Mouse (Mus musculus) hindbrain, postnatal 0 days (tissue): ENCODE results near the gene Vps36. TPM values are rescaled to one million over a fixed set of nuclear protein-coding genes. Genes with fewer than 3 reads are reported as not detected.

ENCODE experiments used
- ATAC-seq: fragments of 200-750 bp; cut with Nextera tagmentation; 2 replicates; pipeline ENCODE4 v1.8.0; 2017; ENCODE audit warnings: mild to moderate bottlenecking, moderate TSS enrichment, moderate library complexity
- DNase-seq: peaks from one replicate; pipeline ENCODE4 v3.0.0-alpha.2; 2015; ENCODE audit warnings: low spot score
- H3K27ac ChIP-seq: fragments of 300-500 bp; sonication (generic); 2 replicates; pipeline ENCODE4 v1.5.1; 2014; ENCODE audit warnings: mild to moderate bottlenecking
- H3K27me3 ChIP-seq: fragments of 300-500 bp; sonication (generic); 2 replicates; pipeline ENCODE4 v1.6.1; 2014; ENCODE audit warnings: low read length, mixed read lengths; ENCODE audit not compliant: insufficient read depth
- H3K36me3 ChIP-seq: fragments of 300-500 bp; sonication (generic); 2 replicates; pipeline ENCODE4 v1.6.1; 2014; ENCODE audit warnings: low read length, mixed read lengths; ENCODE audit not compliant: insufficient read depth
- H3K4me1 ChIP-seq: fragments of 300-500 bp; sonication (generic); 2 replicates; pipeline ENCODE4 v1.6.1; 2014; ENCODE audit warnings: antibody characterized with exemption, low read length, mixed read lengths; ENCODE audit not compliant: insufficient read depth
- H3K4me2 ChIP-seq: fragments of 300-500 bp; sonication (generic); 2 replicates; pipeline ENCODE4 v1.6.1; 2014; ENCODE audit warnings: low read depth, mild to moderate bottlenecking, low read length, moderate library complexity, mixed read lengths
- H3K4me3 ChIP-seq: fragments of 300-500 bp; sonication (generic); 2 replicates; pipeline ENCODE4 v1.5.1; 2014; ENCODE audit warnings: low read length
- H3K9ac ChIP-seq: fragments of 300-500 bp; sonication (generic); replicated peaks from 2 replicates; pipeline ENCODE4 v1.6.1; 2014; ENCODE audit warnings: mild to moderate bottlenecking, low read length, moderate library complexity, mixed read lengths
- H3K9me3 ChIP-seq: fragments of 300-500 bp; sonication (generic); 2 replicates; pipeline ENCODE4 v1.6.1; 2016; ENCODE audit warnings: low read length, mixed read lengths
- CTCF ChIP-seq: IDR thresholded peaks from 2 replicates; pipeline ENCODE4 v1.5.1; 2016; ENCODE audit warnings: antibody characterized with exemption, control low read depth, low read depth
- WGBS: fragments of 180-500 bp; shearing (Covaris S2); extraction: QIAGEN DNeasy Blood & Tissue Kit; methylation state at CpG from one replicate; pipeline ENCODE4 v1.1.7; 2014; 5-methylcytosine and 5-hydroxymethylcytosine counted together
- polyA plus RNA-seq: library from polyadenylated mRNA; unstranded; fragments of >200 nt; fragmentation: Nextera tagmentation; extraction: Ambion mirVana; gene quantifications from 2 replicates; pipeline ENCODE4 v1.2.1, GENCODE M21; 2015
- total RNA-seq: library from RNA; depleted of rRNA; stranded (reverse); fragments of >200 nt; gene quantifications from 2 replicates; pipeline ENCODE4 v1.2.3, GENCODE M21; 2014

Vps36 gene
- total and polyA plus RNA-seq, 2 experiments from 2014 or later, result 29.9 to 40.3 TPM

DNA sequence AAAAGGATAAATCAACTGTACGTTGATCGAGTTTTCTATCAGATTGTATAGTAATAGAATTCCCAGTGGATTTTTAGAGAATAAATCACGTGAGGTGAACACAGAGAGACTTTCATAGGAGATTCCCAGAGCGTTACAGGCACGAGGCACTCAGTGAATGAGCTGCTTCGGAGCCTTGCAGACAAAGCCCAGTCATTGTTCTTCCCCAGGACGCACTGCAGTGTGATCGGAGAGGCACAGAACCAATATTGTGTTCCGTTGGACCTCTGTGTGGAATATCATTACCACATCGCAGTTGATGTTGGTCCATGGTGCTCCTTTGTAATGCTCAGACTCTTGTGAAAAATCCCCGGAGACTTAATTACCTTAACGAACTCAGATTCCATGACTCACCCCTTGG lies 55.3 kb downstream of the Vps36 start:
- H3K9ac ChIP-seq, result no peak overlapping the region
- no peak overlapping the region for H3K4me2 ChIP-seq
- 64% methylated on average over 12 of the region's 12 CpGs for WGBS
- DNase-seq (no peak), ATAC-seq (no peak)
- no peak overlapping the region for H3K4me3 ChIP-seq
- no peaks in the 10 kb centered on the region for H3K36me3 ChIP-seq
- H3K4me1 ChIP-seq, result no peaks in the 10 kb centered on the region
- no peaks in the 10 kb centered on the region for H3K27me3 ChIP-seq
- H3K9me3 ChIP-seq, result no peaks in the 10 kb centered on the region
- H3K27ac ChIP-seq, result no peak overlapping the region
- no peak for TF ChIP-seq CTCF

GRCm38 (mm10) chr8:22249080-22249479 lies 56.5 kb downstream of the Vps36 start:
- no peak overlapping the region for H3K4me2 ChIP-seq
- H3K4me3 ChIP-seq, result no peak overlapping the region
- no peak for ATAC-seq
- H3K4me1 ChIP-seq, result no peaks in the 10 kb centered on the region
- WGBS, result 85% methylated on average over 9 of the region's 9 CpGs
- DNase-seq, result no peak
- no peak overlapping the region for H3K9ac ChIP-seq
- no peaks in the 10 kb centered on the region for H3K36me3 ChIP-seq
- H3K9me3 ChIP-seq, result no peaks in the 10 kb centered on the region
- H3K27ac ChIP-seq, result no peak overlapping the region
- no peak for TF ChIP-seq CTCF
- H3K27me3 ChIP-seq, result no peaks in the 10 kb centered on the region

DNA sequence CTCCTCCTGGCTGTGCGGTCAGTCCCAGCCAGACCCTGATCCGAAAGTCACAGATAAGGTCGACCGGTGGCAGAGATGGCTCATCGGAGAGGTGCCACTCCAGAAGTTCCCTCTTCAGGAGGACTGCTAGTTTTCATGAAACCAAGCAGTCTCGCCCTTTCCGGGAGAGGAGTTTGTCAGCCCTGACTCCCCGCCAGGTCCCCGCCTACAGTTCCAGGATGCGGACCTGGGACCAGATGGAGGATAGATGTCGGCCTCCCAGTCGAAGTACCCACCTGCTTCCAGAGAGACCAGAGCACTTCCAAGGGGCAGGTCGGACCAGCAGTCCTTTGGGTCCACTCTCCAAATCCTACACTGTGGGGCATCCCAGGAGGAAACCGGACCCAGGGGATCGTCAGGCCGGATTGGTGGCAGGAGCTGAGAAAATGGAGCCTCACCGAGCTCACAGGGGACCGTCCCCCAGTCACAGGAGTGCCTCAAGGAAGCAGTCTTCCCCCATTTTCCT lies 66.4 kb downstream of the Vps36 start:
- DNase-seq (no peak), ATAC-seq (no peak)
- 89% methylated on average over 18 of the region's 18 CpGs for WGBS
- Histone ChIP-seq H3K27ac (no peak overlapping the region), H3K4me2 (no peak overlapping the region), H3K9ac (no peak overlapping the region), H3K4me3 (no peak overlapping the region), H3K4me1 (no peaks in the 10 kb centered on the region), H3K36me3 (no peaks in the 10 kb centered on the region), H3K9me3 (no peaks in the 10 kb centered on the region), H3K27me3 (no peaks in the 10 kb centered on the region)
- TF ChIP-seq CTCF, result no peak

GRCm38 (mm10) chr8:22259531-22259930 lies 66.9 kb downstream of the Vps36 start:
- WGBS, result 67% methylated on average over 12 of the region's 12 CpGs
- no peak for ATAC-seq
- Histone ChIP-seq H3K9me3 (no peaks in the 10 kb centered on the region), H3K4me3 (no peak overlapping the region), H3K36me3 (no peaks in the 10 kb centered on the region), H3K4me2 (no peak overlapping the region), H3K27me3 (no peaks in the 10 kb centered on the region), H3K4me1 (no peaks in the 10 kb centered on the region), H3K9ac (no peak overlapping the region), H3K27ac (no peak overlapping the region)
- TF ChIP-seq CTCF, result no peak
- DNase-seq, result no peak

DNA sequence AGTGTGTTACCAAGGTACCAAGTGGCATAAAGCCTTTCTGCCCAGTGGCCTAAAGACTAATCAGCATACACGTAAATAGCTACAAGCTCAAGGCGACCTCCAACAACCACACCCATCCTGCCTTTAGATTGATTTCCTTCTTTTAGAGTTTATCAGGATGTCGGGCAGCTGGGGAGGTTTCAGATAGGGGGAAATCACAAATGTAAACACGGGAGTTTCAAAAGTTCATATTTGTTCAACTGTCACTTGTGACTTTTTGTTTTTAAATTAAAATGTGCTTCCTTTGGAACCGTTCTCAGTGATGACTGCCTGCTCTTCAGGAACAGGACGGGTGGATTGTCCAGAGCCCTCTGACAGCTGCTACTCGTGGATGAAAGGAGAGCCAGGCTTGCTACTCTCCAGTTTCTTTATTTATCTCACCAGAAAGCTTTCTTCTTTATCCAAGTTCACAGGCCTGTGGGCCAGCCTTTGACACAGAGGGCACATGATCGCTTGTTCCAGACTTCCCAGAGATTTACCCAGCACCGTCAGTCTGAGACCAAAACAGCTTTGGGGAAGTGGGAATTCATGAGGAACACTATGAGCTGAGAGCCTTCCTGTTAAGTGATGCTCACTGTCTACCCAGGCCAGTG lies 67.6 kb downstream of the Vps36 start:
- H3K4me2 ChIP-seq, result no peak overlapping the region
- DNase-seq, result no peak

GRCm38 (mm10) chr8:22262267-22262666 lies 69.7 kb downstream of the Vps36 start:
- Histone ChIP-seq H3K9ac (no peak overlapping the region), H3K9me3 (no peaks in the 10 kb centered on the region), H3K4me2 (no peak overlapping the region), H3K27ac (no peak overlapping the region), H3K36me3 (no peaks in the 10 kb centered on the region), H3K4me3 (no peak overlapping the region), H3K4me1 (no peaks in the 10 kb centered on the region), H3K27me3 (no peaks in the 10 kb centered on the region)
- 85% methylated on average over 3 of the region's 3 CpGs for WGBS
- no peak for TF ChIP-seq CTCF
- DNase-seq (no peak), ATAC-seq (no peak)

More for the DNA sequence above, 67.6 kb downstream of the Vps36 start:
- H3K27me3 ChIP-seq, result no peaks in the 10 kb centered on the region
- H3K27ac ChIP-seq, result no peak overlapping the region
- no peaks in the 10 kb centered on the region for H3K9me3 ChIP-seq
- TF ChIP-seq CTCF, result no peak
- ATAC-seq, result no peak
- H3K4me1 ChIP-seq, result no peaks in the 10 kb centered on the region
- 61% methylated on average over 9 of the region's 9 CpGs for WGBS
- H3K4me3 ChIP-seq, result no peak overlapping the region
- no peaks in the 10 kb centered on the region for H3K36me3 ChIP-seq
- H3K9ac ChIP-seq, result no peak overlapping the region

GRCm38 (mm10) chr8:22264292-22264691 lies 71.7 kb downstream of the Vps36 start:
- no peak for TF ChIP-seq CTCF
- WGBS, result 83% methylated on average over 6 of the region's 6 CpGs

More at GRCm38 (mm10) chr8:22264292-22264691, 71.7 kb downstream of the Vps36 start:
- Histone ChIP-seq H3K4me1 (no peaks in the 10 kb centered on the region), H3K27me3 (no peaks in the 10 kb centered on the region), H3K4me3 (no peak overlapping the region), H3K9me3 (no peaks in the 10 kb centered on the region), H3K27ac (no peak overlapping the region), H3K9ac (no peak overlapping the region), H3K36me3 (no peaks in the 10 kb centered on the region), H3K4me2 (no peak overlapping the region)
- ATAC-seq (no peak), DNase-seq (no peak)
